Comparison of ENCODE assay signal across 8 mouse cellular contexts in genomic region chr11:5100283-5100682, GRCm38 (mm10). TPM values are rescaled to one million over a fixed set of nuclear protein-coding genes. Genes with fewer than 3 reads are reported as not detected.
DNase-seq lines count a peak whose midpoint lies in the region; ATAC-seq and TF ChIP-seq lines count a peak whose summit lies in the region.

No protein-coding gene starts in this region.

- peaks cover 52% of the 10 kb centered on the region for H3K36me3 ChIP-seq in erythroblast, embryonic 14.5 days (ENCODE audit: control insufficient read depth)
- H3K36me3 ChIP-seq in E14TG2a.4 (ENCODE audit: insufficient read depth, low read length), result peaks cover 44% of the 10 kb centered on the region
- H3K36me3 ChIP-seq in forebrain, embryonic 13.5 days (ENCODE audit: poor library complexity, severe bottlenecking), result peaks cover 16% of the 10 kb centered on the region
- H3K36me3 ChIP-seq in liver, embryonic 15.5 days (replicated peaks), result peaks cover 16% of the 10 kb centered on the region

- no peaks in the 10 kb centered on the region for H3K27me3 ChIP-seq in erythroblast, embryonic 14.5 days (ENCODE audit: control insufficient read depth)
- H3K27me3 ChIP-seq in E14TG2a.4 (ENCODE audit: insufficient read depth, low read length), result no peaks in the 10 kb centered on the region
- no peaks in the 10 kb centered on the region for H3K27me3 ChIP-seq in forebrain, embryonic 13.5 days
- H3K27me3 ChIP-seq in liver, embryonic 15.5 days, result no peaks in the 10 kb centered on the region

- peak overlapping the region; percentile 96 for H3K27ac ChIP-seq in forebrain, embryonic 13.5 days
- peak overlapping the region; percentile 88 for H3K27ac ChIP-seq in liver, embryonic 15.5 days (replicated peaks)

- H3K4me3 ChIP-seq in erythroblast, embryonic 14.5 days (replicated peaks), result peak overlapping the region; percentile 100
- peak overlapping the region; percentile 98 for H3K4me3 ChIP-seq in E14TG2a.4 (replicated peaks; ENCODE audit: low read length)
- H3K4me3 ChIP-seq in forebrain, embryonic 13.5 days, result peak overlapping the region; percentile 99
- H3K4me3 ChIP-seq in liver, embryonic 15.5 days (replicated peaks), result peak overlapping the region; percentile 97

- no peaks in the 10 kb centered on the region for H3K9me3 ChIP-seq in erythroblast, embryonic 14.5 days (ENCODE audit: control insufficient read depth, low read length)
- H3K9me3 ChIP-seq in E14TG2a.4 (ENCODE audit: low read length), result no peaks in the 10 kb centered on the region
- no peaks in the 10 kb centered on the region for H3K9me3 ChIP-seq in forebrain, embryonic 13.5 days (replicated peaks)
- no peaks in the 10 kb centered on the region for H3K9me3 ChIP-seq in liver, embryonic 15.5 days (replicated peaks)

- peak overlapping the region; percentile 99 for H3K9ac ChIP-seq in forebrain, embryonic 13.5 days
- peak overlapping the region; percentile 98 for H3K9ac ChIP-seq in liver, embryonic 15.5 days

- TF ChIP-seq CTCF in E14TG2a.4 (conservative IDR thresholded peaks at IDR 0.05; ENCODE audit: low read length), result no peak

- 1% methylated on average over 7 of the region's 7 CpGs for WGBS in forebrain, embryonic 13.5 days
- 3% methylated on average over 7 of the region's 7 CpGs for WGBS in liver, embryonic 15.5 days (ENCODE audit: insufficient replicate concordance)

- peaks cover 51% of the 10 kb centered on the region for H3K4me1 ChIP-seq in erythroblast, embryonic 14.5 days (ENCODE audit: control insufficient read depth)
- H3K4me1 ChIP-seq in E14TG2a.4 (replicated peaks; ENCODE audit: low read depth, low read length), result peaks cover 46% of the 10 kb centered on the region
- peaks cover 36% of the 10 kb centered on the region for H3K4me1 ChIP-seq in forebrain, embryonic 13.5 days
- H3K4me1 ChIP-seq in liver, embryonic 15.5 days (replicated peaks), result peaks cover 58% of the 10 kb centered on the region

- DNase-seq in ovary, postnatal 10 days (ENCODE audit: low spot score), result no peak
- no peak for DNase-seq in layer of hippocampus, adult 9-10 months (ENCODE audit: low spot score)

- peak overlapping the region; percentile 85 for H3K4me2 ChIP-seq in forebrain, embryonic 13.5 days
- H3K4me2 ChIP-seq in liver, embryonic 15.5 days, result peak overlapping the region; percentile 93

- no peak for ATAC-seq in erythroblast, adult 5-6 weeks (replicated peaks; ENCODE audit: low FRiP score, poor library complexity, severe bottlenecking)
- ATAC-seq in forebrain, embryonic 13.5 days, result no peak
- ATAC-seq in liver, embryonic 15.5 days (ENCODE audit: insufficient read depth), result no peak
- ATAC-seq in megakaryocyte-erythroid progenitor cell, adult 5-6 weeks (replicated peaks; ENCODE audit: low FRiP score, low TSS enrichment, poor library complexity, severe bottlenecking), result no peak

RNA-seq across cellular contexts. Expression of gene Ewsr1, which starts 1.2 kb away (rescaled TPM):
- polyA plus RNA-seq in erythroblast, embryonic 14.5 days (2012), result 130 and 171 TPM in 2 replicates
- 139 and 186 TPM in 2 replicates for total RNA-seq in erythroblast, adult 5-6 weeks (2015; ENCODE audit: low replicate concordance)
- 453 and 581 TPM in 2 replicates for total RNA-seq in erythroblast, adult 5-6 weeks (2017; ENCODE audit: low replicate concordance)
- 808 and 853 TPM in 2 replicates for polyA plus RNA-seq in forebrain, embryonic 13.5 days (2015; fragmentation: Nextera tagmentation; extraction: Ambion mirVana)
- polyA plus RNA-seq in liver, embryonic 15.5 days (2015; fragmentation: Nextera tagmentation; extraction: Ambion mirVana), result 255 and 279 TPM in 2 replicates
- total RNA-seq in megakaryocyte-erythroid progenitor cell, adult 5-6 weeks (2014; fragmentation: Nextera tagmentation), result 450 and 540 TPM in 2 replicates
- 724 and 794 TPM in 2 replicates for total RNA-seq in megakaryocyte-erythroid progenitor cell, adult 5-6 weeks (2017)

RNA-seq across cellular contexts. Expression of gene Rhbdd3, which starts 1.6 kb away (rescaled TPM):
- 1.6 and 2.0 TPM in 2 replicates for polyA plus RNA-seq in erythroblast, embryonic 14.5 days (2012)
- total RNA-seq in erythroblast, adult 5-6 weeks (2015; ENCODE audit: low replicate concordance), result 5.6 and 9.2 TPM in 2 replicates
- total RNA-seq in erythroblast, adult 5-6 weeks (2017; ENCODE audit: low replicate concordance), result 4.5 and 10.9 TPM in 2 replicates
- 25.8 and 26.3 TPM in 2 replicates for polyA plus RNA-seq in forebrain, embryonic 13.5 days (2015; fragmentation: Nextera tagmentation; extraction: Ambion mirVana)
- 12.0 and 13.4 TPM in 2 replicates for polyA plus RNA-seq in liver, embryonic 15.5 days (2015; fragmentation: Nextera tagmentation; extraction: Ambion mirVana)
- total RNA-seq in megakaryocyte-erythroid progenitor cell, adult 5-6 weeks (2014; fragmentation: Nextera tagmentation), result 12.7 and 33.4 TPM in 2 replicates
- 22.3 and 25.9 TPM in 2 replicates for total RNA-seq in megakaryocyte-erythroid progenitor cell, adult 5-6 weeks (2017)

RNA-seq across cellular contexts. Expression of gene Gas2l1, which starts 35.2 kb away (rescaled TPM):
- polyA plus RNA-seq in erythroblast, embryonic 14.5 days (2012), result 1.7 and 2.3 TPM in 2 replicates
- 0.58 TPM in 1 of 2 replicates, not detected in the other for total RNA-seq in erythroblast, adult 5-6 weeks (2015; ENCODE audit: low replicate concordance)
- total RNA-seq in erythroblast, adult 5-6 weeks (2017; ENCODE audit: low replicate concordance), result 0.34 and 0.56 TPM in 2 replicates
- 13.2 and 15.2 TPM in 2 replicates for polyA plus RNA-seq in forebrain, embryonic 13.5 days (2015; fragmentation: Nextera tagmentation; extraction: Ambion mirVana)
- polyA plus RNA-seq in liver, embryonic 15.5 days (2015; fragmentation: Nextera tagmentation; extraction: Ambion mirVana), result 12.1 and 16.8 TPM in 2 replicates
- total RNA-seq in megakaryocyte-erythroid progenitor cell, adult 5-6 weeks (2014; fragmentation: Nextera tagmentation), result 0.87 and 4.4 TPM in 2 replicates
- 1.3 TPM in 1 of 2 replicates, not detected in the other for total RNA-seq in megakaryocyte-erythroid progenitor cell, adult 5-6 weeks (2017)

RNA-seq across cellular contexts. Expression of gene Rasl10a, which starts 42.4 kb away (rescaled TPM):
- not detected in 2 replicates for polyA plus RNA-seq in erythroblast, embryonic 14.5 days (2012)
- not detected in 2 replicates for total RNA-seq in erythroblast, adult 5-6 weeks (2015; ENCODE audit: low replicate concordance)
- total RNA-seq in erythroblast, adult 5-6 weeks (2017; ENCODE audit: low replicate concordance), result not detected in 2 replicates
- polyA plus RNA-seq in forebrain, embryonic 13.5 days (2015; fragmentation: Nextera tagmentation; extraction: Ambion mirVana), result 0.43 TPM in 1 of 2 replicates, not detected in the other
- 0.25 and 0.33 TPM in 2 replicates for polyA plus RNA-seq in liver, embryonic 15.5 days (2015; fragmentation: Nextera tagmentation; extraction: Ambion mirVana)
- total RNA-seq in megakaryocyte-erythroid progenitor cell, adult 5-6 weeks (2014; fragmentation: Nextera tagmentation), result not detected in 2 replicates
- total RNA-seq in megakaryocyte-erythroid progenitor cell, adult 5-6 weeks (2017), result not detected in 2 replicates

RNA-seq across cellular contexts. Expression of gene Emid1, which starts 51.8 kb away (rescaled TPM):
- polyA plus RNA-seq in erythroblast, embryonic 14.5 days (2012), result 0.09 and 0.30 TPM in 2 replicates
- 1.0 TPM in 1 of 2 replicates, not detected in the other for total RNA-seq in erythroblast, adult 5-6 weeks (2015; ENCODE audit: low replicate concordance)
- 0.26 and 0.42 TPM in 2 replicates for total RNA-seq in erythroblast, adult 5-6 weeks (2017; ENCODE audit: low replicate concordance)
- polyA plus RNA-seq in forebrain, embryonic 13.5 days (2015; fragmentation: Nextera tagmentation; extraction: Ambion mirVana), result 14.9 and 18.8 TPM in 2 replicates
- 3.5 and 3.7 TPM in 2 replicates for polyA plus RNA-seq in liver, embryonic 15.5 days (2015; fragmentation: Nextera tagmentation; extraction: Ambion mirVana)
- 3.2 and 4.9 TPM in 2 replicates for total RNA-seq in megakaryocyte-erythroid progenitor cell, adult 5-6 weeks (2014; fragmentation: Nextera tagmentation)
- 3.4 and 5.2 TPM in 2 replicates for total RNA-seq in megakaryocyte-erythroid progenitor cell, adult 5-6 weeks (2017)
